Mouse (Mus musculus) cerebellum, adult 11 months (tissue): ENCODE measurements at regions not wholly inside any gene's neighbourhood (a gene's known extent, or its start where the extent isn't known, plus 50 kb on each side); places are given as distances from the start of the nearest gene placed in this dataset.

Source experiments
- DNase-seq: peaks from one replicate; pipeline ENCODE4 v3.0.0; 2022

DNA sequence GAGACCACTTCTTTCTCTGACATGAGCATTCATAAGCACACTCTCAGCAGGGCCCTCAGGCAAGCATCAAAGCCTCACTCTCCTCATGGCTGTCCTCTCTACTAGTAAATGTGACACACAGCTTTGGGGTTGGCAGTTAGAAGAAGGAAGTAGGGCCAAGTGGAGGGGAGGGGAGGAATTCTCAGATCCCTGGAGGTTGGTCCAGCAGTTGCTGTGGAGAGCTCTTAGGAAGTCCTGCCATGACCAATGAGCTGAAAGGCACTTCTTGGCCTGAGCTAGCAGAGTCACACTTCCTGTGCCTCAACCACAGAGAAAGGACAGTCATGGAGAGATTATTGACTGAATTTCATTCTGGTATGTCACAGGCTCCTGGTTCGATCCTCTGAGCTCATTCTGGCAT lies 398.8 kb downstream of the Tns1 start:
- DNase-seq, result no peak

DNA sequence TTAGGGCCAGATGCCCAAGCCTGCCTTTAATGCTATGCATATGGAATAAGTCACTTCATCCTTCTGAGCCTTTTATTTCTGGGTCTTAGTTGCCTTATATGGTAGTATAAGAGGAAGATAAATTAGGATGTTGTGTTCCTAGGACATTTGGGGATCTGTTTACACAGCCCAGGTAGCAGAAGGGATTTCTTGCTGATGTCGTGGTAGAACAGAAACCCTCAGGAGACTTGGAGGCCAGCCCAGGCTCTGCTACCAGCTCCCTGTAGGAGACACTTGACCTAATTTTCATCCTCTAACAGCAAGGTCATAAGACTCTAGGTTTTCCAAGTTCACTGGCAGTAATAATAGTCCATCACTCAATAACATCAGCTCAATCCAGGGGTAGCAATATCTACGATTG lies 399.7 kb downstream of the Tns1 start:
- peak; percentile 78 for DNase-seq

DNA sequence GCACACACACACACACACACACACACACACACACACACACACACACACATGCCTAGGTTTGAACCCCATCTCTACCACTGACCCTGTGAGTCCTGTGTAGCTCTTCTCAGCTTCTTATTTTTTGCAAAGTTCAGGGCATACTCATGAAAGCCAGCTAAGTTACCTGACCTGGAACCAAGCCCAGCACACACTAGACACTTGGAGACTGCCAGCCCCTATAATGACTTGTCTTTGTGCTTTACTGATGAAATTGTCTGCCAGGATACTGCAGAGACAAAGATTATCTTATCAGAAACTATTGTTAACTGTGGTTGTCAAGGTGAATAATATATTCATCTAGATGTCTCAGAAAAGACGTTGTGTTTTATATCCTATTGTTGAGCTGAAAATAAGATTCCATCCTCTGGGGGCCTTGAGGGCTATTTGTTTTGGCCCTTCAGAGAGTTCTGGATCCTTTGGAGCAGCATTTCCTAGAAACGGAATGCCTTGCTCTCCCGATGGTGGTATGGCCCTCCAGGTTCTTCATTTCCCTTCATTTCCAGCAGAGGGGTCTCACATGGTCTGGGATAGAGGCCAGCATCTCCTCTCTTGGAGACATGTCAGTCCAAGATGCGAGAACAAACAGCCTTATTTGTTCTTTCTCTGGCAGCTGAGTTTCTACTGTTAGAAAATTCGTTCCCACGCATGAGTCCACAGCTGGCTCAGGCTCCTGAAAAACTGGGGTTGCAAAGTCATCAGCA lies 402.6 kb downstream of the Tns1 start:
- no peak for DNase-seq

DNA sequence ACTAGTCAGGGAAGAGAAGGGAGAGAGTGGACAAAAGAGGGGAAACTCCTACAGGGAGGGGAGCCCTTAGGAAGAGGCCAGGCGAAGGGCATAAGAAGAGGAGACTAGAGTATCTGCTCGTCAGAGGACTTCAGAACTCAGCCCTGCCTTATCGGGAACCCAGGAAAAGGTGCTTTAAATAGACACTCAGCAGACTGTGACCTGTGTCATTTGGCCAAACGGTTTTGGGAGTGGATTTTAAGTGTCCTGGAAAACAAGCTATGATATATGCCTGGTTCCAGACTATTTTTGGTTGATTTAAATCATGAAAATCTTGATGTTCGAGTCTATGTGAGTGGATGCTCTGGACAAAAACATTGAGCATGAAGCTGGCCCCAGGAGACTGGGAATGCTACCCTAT lies 405.8 kb downstream of the Tns1 start:
- no peak for DNase-seq

DNA sequence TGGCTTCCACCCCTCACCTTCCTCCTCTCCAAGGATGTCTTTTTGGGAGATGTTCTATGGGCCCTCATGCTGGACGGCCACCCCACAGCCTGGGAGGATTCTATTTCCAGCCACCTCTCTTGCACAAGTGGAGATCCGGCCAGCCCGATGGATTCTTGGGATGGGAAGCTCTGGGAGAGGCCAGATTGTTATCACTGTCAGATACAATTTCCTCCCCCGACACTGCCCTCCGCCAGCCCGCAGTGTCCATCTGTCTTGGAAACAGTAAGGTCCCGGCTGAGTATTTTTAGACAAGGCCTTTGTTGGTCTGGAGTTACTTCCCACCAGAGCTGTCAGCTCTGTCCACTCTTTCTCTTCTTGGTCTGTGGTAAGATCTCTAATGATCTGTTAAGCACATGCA lies 406.8 kb downstream of the Tns1 start:
- peak; percentile 83 for DNase-seq

DNA sequence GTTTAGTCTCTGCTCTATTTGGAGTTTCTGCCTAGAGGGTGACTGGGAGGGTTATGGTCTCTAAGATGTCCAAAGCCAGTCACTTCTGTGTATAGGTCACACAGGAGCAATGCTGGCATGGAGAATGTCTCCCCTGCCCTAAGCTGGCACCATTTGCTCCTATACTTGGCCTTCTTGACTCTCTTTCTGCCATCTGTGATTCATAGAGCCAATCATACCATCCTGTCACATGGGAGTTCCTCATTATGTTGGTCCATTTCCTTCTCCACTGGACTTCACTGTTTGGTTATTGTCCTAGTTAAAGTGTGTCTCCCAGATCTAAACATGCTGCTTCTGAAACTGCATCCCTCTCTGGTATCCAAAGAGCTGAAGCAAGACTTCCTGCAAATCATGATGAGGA lies 407.3 kb downstream of the Tns1 start:
- no peak for DNase-seq

DNA sequence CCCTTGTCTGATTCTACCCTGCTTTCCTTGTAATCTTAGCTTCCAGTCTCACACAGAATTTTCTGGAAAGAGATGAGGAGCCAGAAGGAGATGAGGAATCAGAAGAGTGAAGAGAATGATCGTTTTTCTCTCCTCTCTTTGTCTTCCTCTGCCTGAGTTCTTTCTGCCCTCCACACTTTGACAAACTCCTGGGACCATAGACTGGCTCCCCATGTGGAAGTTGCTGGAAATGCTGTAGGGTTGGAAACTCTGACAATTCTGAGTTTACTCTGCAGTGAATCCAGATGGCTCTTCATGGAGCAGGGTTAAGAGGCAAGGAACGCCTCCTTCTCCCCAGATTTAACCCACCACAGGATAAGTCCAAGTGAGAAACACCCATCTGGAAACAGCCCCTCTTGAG lies 408.7 kb downstream of the Tns1 start:
- no peak for DNase-seq

DNA sequence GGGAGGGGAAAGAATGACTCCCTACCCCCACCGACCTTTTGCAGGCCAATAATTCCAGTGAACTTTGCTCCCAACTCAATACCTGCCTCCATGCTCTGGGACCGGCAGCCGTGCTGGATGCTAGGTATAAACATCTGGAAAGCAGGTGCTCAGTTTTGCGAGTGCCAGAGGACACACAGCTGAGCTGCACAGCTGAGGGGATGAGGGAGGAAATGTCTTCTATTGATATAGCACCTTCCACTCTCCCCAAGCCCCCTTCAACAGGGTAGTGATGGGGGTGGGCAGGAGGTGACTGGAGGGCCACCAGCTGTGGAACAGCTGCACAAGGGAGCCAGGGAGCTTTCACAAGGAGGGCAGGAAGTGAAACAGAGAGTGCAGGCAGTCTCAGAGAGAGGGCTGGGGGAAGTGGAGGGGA lies 421.8 kb downstream of the Tns1 start:
- no peak for DNase-seq

DNA sequence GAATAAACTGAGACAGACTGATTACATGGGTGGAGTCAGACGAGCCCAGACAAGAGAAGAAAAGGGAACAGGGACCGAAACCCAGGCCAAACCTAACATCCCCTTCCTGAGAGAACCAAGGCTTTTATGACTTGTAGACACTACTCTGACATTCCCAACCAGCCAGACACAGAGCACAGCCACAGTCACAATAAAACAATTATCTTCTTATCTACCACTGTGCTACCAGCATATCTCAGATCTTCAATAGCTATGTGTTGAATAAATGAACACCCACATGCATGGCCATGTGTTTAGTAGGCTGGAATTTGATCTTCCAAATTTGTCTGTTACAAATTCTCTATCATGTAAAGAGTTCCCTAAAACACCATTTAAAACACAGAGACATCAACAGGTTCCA lies 430.7 kb downstream of the Tns1 start:
- no peak for DNase-seq

DNA sequence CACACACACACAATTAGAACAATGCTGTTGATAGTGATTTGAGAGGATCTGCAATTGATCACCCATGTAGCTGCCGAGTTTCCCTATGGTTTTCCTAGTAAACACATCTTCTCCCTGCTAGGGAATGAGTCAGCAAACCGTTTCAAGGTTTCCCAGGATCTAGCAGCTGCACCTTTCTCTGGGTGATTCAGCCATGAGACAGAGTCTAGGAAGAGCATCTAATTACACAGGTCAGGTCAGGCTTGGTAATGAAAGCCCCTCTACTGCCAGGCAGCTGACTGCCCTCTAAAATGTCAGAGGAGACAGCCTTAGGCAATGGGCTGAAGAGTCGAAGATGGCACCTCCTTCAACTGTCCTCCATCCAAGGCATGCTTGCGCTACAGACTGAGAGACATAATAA lies 438.5 kb downstream of the Tns1 start:
- no peak for DNase-seq

DNA sequence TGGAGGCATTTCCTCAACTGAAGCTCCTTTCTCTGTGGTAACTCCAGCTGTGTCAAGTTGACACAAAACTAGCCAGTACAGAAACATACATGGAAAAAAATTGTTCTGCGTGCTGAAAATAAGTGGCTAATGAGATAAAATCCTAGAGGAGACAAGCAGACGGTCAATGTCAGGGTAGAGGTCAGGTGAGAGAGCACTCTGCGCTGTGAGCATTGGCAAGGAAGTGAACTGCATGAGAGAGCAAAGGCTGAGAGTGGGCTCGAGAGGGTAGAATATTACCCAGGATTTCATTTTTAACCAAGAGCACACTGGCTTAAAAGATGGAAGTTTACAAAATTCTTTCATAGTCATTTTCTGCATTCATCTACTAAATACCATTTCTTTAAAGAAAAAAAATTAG lies 439.2 kb downstream of the Tns1 start:
- no peak for DNase-seq

DNA sequence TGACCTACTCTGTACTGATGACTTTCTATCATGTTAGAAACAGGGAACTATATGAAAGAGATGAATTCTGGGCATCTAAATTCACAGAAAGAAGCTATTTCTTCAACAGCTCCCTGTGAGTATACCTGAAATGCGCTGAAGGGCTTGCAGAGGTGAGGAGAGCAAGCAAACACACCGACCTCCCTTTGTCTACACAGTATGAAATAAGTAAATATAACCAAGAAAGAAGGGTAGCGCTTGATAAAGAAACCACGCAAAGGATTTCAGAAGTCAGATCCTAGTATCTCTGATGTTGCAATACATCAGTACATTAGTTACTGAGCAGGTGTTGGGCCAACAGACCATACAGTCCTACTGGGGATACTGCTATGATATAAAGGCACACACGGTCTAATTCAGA lies 440.1 kb downstream of the Tns1 start:
- no peak for DNase-seq

DNA sequence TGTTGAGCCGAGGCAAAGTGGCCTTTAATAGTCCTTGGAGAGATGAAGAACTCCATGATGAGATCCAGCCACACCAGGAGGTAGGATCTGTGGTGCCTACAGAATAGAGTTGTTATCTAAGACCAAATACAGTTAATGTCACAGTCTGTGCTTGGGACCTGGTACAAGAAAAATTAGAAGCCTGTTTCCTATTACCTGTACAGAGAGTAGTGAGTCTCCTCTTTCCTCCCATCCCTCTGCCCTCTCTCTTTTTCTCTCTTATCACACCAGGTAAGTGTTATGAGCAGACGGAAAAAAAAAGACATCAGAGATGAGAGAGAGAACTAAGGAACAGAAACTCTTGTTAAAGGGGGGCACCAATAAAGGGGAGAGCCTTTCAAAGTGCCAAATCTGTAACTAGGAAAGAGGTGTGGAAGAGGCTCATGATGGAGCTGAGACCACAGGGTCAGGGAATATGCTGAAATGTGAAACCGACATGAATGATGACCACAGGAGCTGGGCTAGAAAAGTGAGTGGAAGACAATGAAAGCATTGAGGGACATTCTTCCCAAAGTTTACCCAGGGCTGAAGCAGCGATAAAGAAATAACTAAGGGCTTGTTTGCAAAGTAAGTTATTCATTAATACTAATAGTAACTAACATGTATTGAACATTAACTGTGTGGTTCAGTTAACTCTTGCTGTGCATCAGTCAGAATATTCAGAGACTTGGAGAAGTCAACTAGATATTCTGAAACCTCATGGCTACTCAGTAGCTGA lies 440.9 kb downstream of the Tns1 start:
- DNase-seq, result no peak

DNA sequence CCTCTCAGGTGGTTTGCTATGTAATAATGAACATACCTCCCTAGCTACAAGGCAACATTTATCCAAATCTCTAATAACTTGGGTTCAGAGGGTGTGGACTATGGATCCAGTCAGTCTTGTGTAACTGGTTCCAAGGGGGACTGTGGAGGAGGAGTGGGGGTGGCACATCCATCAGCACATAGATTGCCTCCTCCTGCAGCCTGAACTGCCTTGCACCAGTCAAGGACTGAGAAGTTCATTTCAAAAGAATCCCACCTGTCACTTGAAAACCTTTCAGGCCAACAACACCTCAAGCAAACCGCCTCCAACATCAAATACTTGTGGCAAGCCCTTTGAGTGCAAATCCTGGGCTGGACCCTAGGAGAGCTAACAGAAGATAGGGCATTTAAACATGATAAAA lies 442.6 kb downstream of the Tns1 start:
- no peak for DNase-seq

DNA sequence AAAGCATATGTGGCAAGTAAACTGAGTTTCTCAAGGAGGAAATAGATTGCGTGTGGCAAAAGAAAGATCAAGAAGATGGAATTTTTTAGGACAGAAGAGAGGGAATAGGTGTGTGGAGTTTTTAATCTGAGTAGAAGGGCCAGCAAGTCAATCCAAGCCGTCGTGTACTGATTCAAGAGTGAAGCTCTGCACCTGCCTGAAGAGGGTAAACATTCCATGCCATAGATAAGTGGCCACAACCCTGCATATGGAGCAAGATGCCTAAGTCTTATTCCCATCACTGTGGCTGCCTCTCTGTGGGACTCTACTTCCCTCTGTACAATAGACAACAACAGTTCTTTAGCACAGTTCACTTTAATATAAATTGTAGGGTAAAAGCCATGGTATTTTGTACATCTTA lies 443.4 kb downstream of the Tns1 start:
- DNase-seq, result no peak

DNA sequence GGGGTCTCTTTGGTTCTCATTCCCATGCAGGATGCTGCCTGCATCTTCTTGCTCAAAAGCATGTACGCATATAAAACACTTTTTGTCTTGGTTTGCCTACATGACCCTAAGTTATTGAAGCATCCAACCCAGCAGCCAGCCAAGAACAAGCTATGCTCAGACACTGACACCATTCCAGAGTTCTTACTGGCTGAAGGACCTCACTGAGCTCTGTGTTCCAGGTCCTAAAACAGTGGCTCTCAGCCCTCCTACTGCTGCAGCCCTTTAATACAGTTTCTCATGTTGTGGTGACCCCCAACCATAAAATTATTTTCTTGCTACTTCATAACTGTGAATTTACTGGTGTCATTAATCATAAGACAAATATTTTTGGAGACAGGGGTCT lies 450.4 kb downstream of the Tns1 start:
- no peak for DNase-seq

DNA sequence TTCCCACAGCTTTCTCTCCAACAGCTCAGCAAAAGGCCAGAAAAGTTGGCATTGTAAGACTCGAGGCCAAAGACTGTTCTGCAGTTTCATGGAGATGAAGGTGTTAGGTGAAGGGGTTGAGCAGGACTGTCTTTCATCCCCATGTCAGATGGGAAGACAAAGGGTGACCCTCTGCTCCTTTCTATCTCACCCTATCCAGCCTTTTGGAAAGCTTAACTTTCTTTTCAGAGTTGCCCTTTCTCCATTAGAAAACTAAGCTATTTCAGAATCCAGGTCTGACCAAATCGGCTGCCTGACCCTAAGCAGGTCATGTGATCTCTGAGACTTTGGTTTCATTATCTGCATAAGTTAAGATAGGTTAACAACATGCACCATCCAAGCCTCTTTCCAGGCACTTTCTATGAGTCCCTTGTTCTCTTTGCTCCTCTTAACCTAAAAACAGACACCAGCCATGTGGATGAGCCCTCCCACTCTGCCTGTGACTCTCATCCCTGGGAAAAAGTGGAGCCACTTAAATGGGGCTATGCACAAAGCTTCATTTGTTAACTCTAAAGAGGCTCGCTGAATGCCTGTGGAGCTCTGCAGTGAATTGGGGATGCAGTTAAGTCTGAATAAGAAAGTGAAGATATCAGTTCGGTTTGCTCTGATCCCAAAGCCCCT lies 450.9 kb downstream of the Tns1 start:
- DNase-seq, result no peak

DNA sequence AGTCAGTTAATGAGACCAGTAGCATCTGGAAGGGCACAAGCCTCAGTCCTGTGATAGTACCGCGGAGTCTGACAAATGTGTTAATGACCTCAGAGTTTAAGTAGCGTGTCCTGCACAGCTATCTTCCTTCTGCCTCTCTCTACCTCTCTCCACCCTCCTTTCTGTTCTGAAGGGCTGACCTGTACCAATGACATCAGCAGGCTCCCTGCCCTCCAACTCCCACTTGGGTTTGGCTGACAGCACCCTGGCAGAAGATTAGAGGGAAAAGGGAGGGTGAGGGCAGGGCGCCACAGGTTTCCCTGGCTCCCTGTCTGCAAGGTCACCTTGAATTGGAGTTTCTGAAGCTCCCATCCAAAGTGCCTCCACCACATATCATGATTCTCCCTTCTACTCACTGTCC lies 452.0 kb downstream of the Tns1 start:
- DNase-seq, result no peak

DNA sequence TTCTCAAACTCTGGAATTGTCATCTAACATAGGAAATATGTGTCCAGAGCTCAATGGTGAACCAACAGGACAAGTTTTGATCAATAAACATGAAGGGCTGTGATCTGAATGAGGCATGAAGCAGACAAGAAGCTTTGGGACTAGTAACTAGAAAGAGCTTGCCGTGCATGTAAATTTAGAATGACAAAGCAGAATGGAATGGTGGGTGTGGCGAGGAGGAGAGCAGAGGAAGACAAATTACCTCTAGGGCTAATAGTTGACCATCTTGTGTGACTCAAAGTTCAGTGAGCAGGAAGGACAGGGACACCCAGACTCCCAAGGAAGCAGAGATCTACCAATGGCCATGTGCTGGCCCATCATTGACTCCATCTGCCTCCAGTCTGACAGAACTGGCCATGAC lies 455.6 kb downstream of the Tns1 start:
- DNase-seq, result no peak

DNA sequence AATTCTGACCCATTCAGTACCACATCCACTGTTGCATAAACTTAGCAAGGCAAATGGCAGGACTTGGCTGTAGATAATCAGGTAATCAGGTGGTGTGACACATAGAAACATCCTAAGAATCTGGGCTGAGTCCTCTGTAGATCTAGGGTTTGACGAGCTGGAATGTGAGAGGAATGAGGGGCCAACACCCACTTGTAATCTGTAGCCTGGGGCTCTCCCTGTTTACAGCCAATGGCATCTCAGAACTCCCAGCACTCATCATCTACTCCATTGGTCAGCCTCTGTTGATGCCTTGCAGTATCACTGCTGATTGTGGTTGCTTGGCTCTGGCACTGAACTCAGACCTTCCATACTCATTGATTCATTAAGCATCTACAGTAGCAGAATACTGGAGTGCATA lies 460.7 kb downstream of the Tns1 start:
- no peak for DNase-seq

DNA sequence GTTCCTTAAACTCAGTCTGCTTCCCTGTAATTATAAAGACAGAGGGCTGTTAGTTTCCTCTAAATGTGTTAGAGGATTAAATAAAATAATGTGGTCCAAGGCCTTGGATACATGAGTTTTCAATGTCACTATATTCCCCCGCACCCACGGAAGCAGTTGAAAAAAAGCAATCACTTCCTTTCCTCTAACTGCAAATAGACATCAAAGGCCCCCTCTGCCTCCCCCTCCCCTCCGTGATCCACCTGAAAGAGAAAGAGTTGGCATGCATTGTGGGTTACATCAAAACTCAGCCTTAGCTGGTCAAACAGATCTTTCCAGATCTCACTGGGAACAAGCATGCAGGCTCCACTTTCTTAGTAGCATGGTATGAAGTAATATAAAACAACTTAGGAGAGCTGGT lies 479.2 kb downstream of the Tns1 start:
- no peak for DNase-seq

DNA sequence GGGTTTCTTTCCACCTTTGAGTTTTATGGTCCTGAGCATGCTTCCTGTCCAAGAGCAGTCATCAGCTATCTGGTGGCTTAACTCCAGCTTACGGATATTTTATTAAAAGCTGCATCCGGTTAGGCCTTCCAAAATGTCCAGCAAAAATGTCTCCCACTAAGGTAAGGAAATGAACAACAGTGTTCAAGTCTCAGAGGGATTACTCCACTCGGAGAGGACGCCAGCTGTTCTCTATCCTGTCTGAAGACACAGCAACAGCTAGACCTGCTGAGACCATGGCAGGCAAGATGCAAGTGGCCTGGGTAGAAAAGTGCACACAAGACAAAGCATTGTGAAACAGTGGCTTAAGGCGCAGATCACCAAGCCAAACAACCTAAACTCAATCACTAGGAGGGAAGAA lies 479.9 kb downstream of the Tns1 start:
- DNase-seq, result no peak

DNA sequence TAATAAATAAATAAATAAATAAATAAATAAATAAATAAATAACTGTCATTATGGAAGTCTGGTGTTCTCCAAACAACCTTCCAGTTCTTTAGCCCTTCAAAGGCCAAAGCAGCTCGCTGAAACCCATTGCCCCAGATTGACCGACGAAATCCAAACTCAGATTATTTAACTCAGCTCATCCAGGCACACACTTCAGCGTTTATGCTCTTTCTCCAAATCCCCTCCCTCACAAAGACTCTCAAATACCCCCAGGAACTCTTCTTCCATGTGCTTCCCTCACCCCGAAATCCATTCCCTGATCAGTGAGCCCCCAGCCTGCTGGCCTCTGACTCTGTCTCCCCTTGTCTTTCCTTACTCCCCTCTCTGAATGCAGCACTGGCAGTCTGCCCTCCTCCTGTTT lies 480.8 kb downstream of the Tns1 start:
- no peak for DNase-seq

DNA sequence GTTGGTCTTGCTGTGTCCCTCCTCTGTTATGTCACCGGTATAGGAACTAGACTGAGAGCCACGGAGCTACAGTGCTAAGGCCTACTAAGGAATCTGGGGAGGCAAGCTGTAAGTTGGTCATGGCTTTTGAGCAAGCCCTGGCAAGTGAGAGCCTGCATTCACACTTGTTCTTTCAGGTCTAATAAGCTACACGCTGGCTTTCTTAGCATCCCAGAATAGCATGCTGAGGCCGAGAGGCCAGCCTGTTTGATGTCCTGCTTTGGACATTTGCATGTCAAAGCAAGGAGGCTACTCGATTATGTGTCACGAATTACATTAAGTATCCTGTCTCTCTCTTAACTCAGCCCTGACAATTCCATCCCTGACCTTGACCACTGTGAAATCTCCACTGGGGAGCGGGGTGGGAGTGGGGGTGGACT lies 481.5 kb downstream of the Tns1 start:
- DNase-seq, result no peak
